Mouse (Mus musculus): Measurements from ENCODE around the gene Dhodh. TPM values are rescaled to one million over a fixed set of nuclear protein-coding genes. Genes with fewer than 3 reads are reported as not detected.

Gene Dhodh
- polyA plus RNA-seq, 1 experiment, result 11.9 TPM

DNA sequence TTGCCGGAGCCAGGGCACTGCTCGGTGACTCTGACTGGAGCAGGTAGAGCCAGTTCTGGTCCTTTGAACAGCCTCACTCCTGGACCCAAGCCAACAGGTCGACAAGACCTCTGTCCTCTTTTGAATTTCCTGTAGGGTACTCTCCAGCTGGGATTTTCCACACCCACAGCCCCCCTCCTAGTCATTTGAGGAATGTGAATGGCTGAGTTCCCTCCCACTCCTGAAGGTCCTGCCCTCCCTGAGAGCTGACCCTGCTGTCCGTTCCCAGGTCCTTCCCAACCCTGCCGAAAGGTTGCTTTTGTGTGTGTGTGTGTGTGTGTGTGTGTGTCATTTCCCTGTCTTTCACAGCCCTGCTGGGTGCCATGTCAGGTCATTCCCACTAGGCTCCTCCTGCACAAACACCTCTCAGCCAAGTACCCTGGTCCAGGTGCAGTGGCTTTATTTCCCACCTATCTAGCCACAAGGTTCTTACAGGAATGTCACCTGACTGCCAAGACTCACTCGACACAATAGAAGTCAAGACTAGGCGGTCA, 21.4 kb downstream of the Dhodh start:
- Histone ChIP-seq H3K27ac (ENCODE audit: insufficient read depth, low read depth, low read length) (no peak overlapping the region), H3K4me1 (ENCODE audit: control insufficient read depth, insufficient read depth, insufficient read length, low read length) (no peaks in the 10 kb centered on the region), H3K4me3 (ENCODE audit: low read depth, low read length) (no peak overlapping the region), H3K36me3 (ENCODE audit: control insufficient read depth, insufficient read depth, low read length) (no peaks in the 10 kb centered on the region), H3K27me3 (ENCODE audit: control insufficient read depth, insufficient read depth, low read length) (no peaks in the 10 kb centered on the region)
- no peak for TF ChIP-seq CTCF (IDR thresholded peaks at IDR 0.05; ENCODE audit: extremely low read depth, insufficient read length, insufficient replicate concordance, low read depth, low read length)
- TF ChIP-seq POLR2A (IDR thresholded peaks at IDR 0.05; ENCODE audit: low read depth, low read length), result no peak
- WGBS, result 28% methylated on average over 7 of the region's 7 CpGs

- no peaks in the 10 kb centered on the region for H3K36me3 ChIP-seq (ENCODE audit: control insufficient read depth, insufficient read depth, low read length)
- H3K27ac ChIP-seq (ENCODE audit: insufficient read depth, low read depth, low read length), result no peak overlapping the region
- TF ChIP-seq CTCF (IDR thresholded peaks at IDR 0.05; ENCODE audit: extremely low read depth, insufficient read length, insufficient replicate concordance, low read depth, low read length), result no peak
- no peak for TF ChIP-seq POLR2A (IDR thresholded peaks at IDR 0.05; ENCODE audit: low read depth, low read length)
- H3K27me3 ChIP-seq (ENCODE audit: control insufficient read depth, insufficient read depth, low read length), result no peaks in the 10 kb centered on the region
- no peaks in the 10 kb centered on the region for H3K4me1 ChIP-seq (ENCODE audit: control insufficient read depth, insufficient read depth, insufficient read length, low read length)
- no peak overlapping the region for H3K4me3 ChIP-seq (ENCODE audit: low read depth, low read length)
These were observed 22.8 kb downstream of the Dhodh start for GRCm38 (mm10) chr8:109585652-109586051.

- Histone ChIP-seq H3K4me1 (ENCODE audit: control insufficient read depth, insufficient read depth, insufficient read length, low read length) (no peaks in the 10 kb centered on the region), H3K4me3 (ENCODE audit: low read depth, low read length) (no peak overlapping the region), H3K27me3 (ENCODE audit: control insufficient read depth, insufficient read depth, low read length) (no peaks in the 10 kb centered on the region), H3K36me3 (ENCODE audit: control insufficient read depth, insufficient read depth, low read length) (no peaks in the 10 kb centered on the region), H3K27ac (ENCODE audit: insufficient read depth, low read depth, low read length) (no peak overlapping the region)
- 46% methylated on average over 3 of the region's 3 CpGs for WGBS
- no peak for TF ChIP-seq POLR2A (IDR thresholded peaks at IDR 0.05; ENCODE audit: low read depth, low read length)
- TF ChIP-seq CTCF (IDR thresholded peaks at IDR 0.05; ENCODE audit: extremely low read depth, insufficient read length, insufficient replicate concordance, low read depth, low read length), result no peak
These were observed 23.6 kb downstream of the Dhodh start for GRCm38 (mm10) chr8:109584830-109585229.

GRCm38 (mm10) chr8:109584293-109584692, 24.2 kb downstream of the Dhodh start:
- no peak overlapping the region for H3K4me3 ChIP-seq (ENCODE audit: low read depth, low read length)
- no peaks in the 10 kb centered on the region for H3K4me1 ChIP-seq (ENCODE audit: control insufficient read depth, insufficient read depth, insufficient read length, low read length)
- no peaks in the 10 kb centered on the region for H3K27me3 ChIP-seq (ENCODE audit: control insufficient read depth, insufficient read depth, low read length)
- no peak overlapping the region for H3K27ac ChIP-seq (ENCODE audit: insufficient read depth, low read depth, low read length)
- no peak for TF ChIP-seq CTCF (IDR thresholded peaks at IDR 0.05; ENCODE audit: extremely low read depth, insufficient read length, insufficient replicate concordance, low read depth, low read length)
- no peak for TF ChIP-seq POLR2A (IDR thresholded peaks at IDR 0.05; ENCODE audit: low read depth, low read length)
- H3K36me3 ChIP-seq (ENCODE audit: control insufficient read depth, insufficient read depth, low read length), result no peaks in the 10 kb centered on the region
- WGBS, result 83% methylated on average over 4 of the region's 4 CpGs

- Histone ChIP-seq H3K27me3 (ENCODE audit: control insufficient read depth, insufficient read depth, low read length) (no peaks in the 10 kb centered on the region), H3K36me3 (ENCODE audit: control insufficient read depth, insufficient read depth, low read length) (no peaks in the 10 kb centered on the region), H3K27ac (ENCODE audit: insufficient read depth, low read depth, low read length) (no peak within 1 kb of the TSS), H3K4me3 (ENCODE audit: low read depth, low read length) (no peak within 1 kb of the TSS), H3K4me1 (ENCODE audit: control insufficient read depth, insufficient read depth, insufficient read length, low read length) (no peaks in the 10 kb centered on the region)
- 39% methylated on average over 8 of the region's 8 CpGs for WGBS
- TF ChIP-seq CTCF (IDR thresholded peaks at IDR 0.05; ENCODE audit: extremely low read depth, insufficient read length, insufficient replicate concordance, low read depth, low read length) (no peak), POLR2A (IDR thresholded peaks at IDR 0.05; ENCODE audit: low read depth, low read length) (no peak)
These were observed 29.6 kb downstream of the Dhodh start, which contains the start of gene Hp for GRCm38 (mm10) chr8:109578900-109579301. Gene Hp (minus strand): TSS chr8:109579172.

DNA sequence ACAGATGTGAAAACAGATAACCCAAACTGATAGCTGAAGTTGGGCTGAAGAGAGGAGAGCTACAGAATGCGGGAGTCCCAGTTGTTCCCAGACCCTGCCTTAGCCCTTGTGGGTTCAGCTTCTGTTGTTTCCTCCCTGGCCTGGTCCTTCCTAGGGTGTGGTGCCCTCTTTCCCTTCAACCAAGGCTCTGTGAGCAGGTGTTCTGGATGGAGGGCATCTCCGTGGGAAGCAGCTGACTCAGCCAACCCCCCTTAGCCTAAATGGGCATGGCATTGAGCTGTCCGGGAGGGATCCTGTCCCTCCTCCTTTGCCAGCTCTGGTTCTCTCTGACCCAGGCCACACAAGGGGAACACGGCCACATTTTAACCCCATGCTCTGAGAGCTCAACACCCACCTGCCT, 32.2 kb downstream of the Dhodh start:
- H3K4me3 ChIP-seq (ENCODE audit: low read depth, low read length), result no peak overlapping the region
- H3K4me1 ChIP-seq (ENCODE audit: control insufficient read depth, insufficient read depth, insufficient read length, low read length), result no peaks in the 10 kb centered on the region
- H3K36me3 ChIP-seq (ENCODE audit: control insufficient read depth, insufficient read depth, low read length), result peaks cover 7% of the 10 kb centered on the region
- no peak overlapping the region for H3K27ac ChIP-seq (ENCODE audit: insufficient read depth, low read depth, low read length)
- H3K27me3 ChIP-seq (ENCODE audit: control insufficient read depth, insufficient read depth, low read length), result no peaks in the 10 kb centered on the region
- WGBS, result 63% methylated on average over 4 of the region's 4 CpGs
- TF ChIP-seq CTCF (IDR thresholded peaks at IDR 0.05; ENCODE audit: extremely low read depth, insufficient read length, insufficient replicate concordance, low read depth, low read length), result no peak
- no peak for TF ChIP-seq POLR2A (IDR thresholded peaks at IDR 0.05; ENCODE audit: low read depth, low read length)

GRCm38 (mm10) chr8:109571139-109571538, 37.3 kb downstream of the Dhodh start:
- Histone ChIP-seq H3K36me3 (ENCODE audit: control insufficient read depth, insufficient read depth, low read length) (peaks cover 19% of the 10 kb centered on the region), H3K4me1 (ENCODE audit: control insufficient read depth, insufficient read depth, insufficient read length, low read length) (no peaks in the 10 kb centered on the region; the same call in 1 of the 2 replicates), H3K27me3 (ENCODE audit: control insufficient read depth, insufficient read depth, low read length) (no peaks in the 10 kb centered on the region), H3K27ac (ENCODE audit: insufficient read depth, low read depth, low read length) (no peak overlapping the region), H3K4me3 (ENCODE audit: low read depth, low read length) (no peak overlapping the region)
- no peak for TF ChIP-seq CTCF (IDR thresholded peaks at IDR 0.05; ENCODE audit: extremely low read depth, insufficient read length, insufficient replicate concordance, low read depth, low read length)
- TF ChIP-seq POLR2A (IDR thresholded peaks at IDR 0.05; ENCODE audit: low read depth, low read length), result no peak
- 88% methylated on average over 12 of the region's 12 CpGs for WGBS

Data from small intestine, adult 2 months (tissue).